Mouse (Mus musculus): ENCODE data around the gene Igsf8. TPM values are rescaled to one million over a fixed set of nuclear protein-coding genes. Genes with fewer than 3 reads are reported as not detected.
A peak's percentile ranks its signal among the peaks of the same experiment; 100 is the strongest.

Igsf8 gene
- polyA plus RNA-seq, 1 experiment: 25.4 TPM

DNA sequence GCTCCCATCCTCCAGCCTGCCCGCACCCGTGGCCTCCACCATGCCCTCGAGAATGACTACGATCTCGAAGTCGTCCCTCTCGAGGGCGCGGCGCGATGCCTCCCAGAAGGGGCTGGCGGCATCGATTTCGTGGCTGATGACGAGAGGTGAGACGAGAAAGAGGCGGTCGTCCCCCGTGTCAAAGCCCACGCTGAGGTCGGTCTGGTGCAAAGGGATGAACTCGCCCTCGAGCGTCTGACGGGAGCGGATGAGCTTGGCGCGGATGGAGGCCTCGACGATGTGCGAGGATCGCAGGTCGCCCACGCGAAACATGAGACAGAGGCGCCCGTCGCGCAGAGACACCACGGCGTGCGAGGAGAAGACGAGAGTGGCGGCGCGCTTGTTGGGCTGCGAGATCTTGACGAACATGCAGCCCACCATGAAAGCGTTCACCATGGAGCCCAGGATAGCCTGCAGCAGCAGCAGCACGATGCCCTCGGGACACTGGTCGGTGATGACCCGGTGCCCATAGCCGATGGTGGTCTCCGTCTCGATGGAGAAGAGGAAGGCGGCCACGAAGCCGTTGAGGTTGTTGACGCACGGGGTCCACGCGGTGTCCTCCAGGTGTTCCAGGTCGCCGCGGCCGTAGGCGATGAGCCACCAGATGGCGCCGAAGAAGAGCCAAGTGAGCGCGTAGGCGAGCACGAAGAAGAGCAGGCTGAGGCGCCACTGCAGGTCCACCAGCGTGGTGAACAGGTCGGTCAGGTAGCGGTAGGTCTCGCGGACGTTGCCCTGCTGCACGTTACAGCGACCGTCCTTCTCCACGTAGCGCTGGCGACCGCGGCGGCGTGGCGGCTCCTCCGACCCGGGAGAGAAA lies 64.5 kb downstream of the Igsf8 start:
- peak; percentile 85 for TF ChIP-seq CTCF (IDR thresholded peaks at IDR 0.05; ENCODE audit: control insufficient read depth, insufficient read depth, low read length)
- TF ChIP-seq POLR2A (IDR thresholded peaks at IDR 0.05; ENCODE audit: borderline replicate concordance, control insufficient read depth, low read depth, low read length): no peak; the same call in 1 of the 2 replicates
- Histone ChIP-seq H3K4me1 (ENCODE audit: control insufficient read depth, insufficient read depth, low read length) (peaks cover 1% of the 10 kb centered on the region; the same call in 1 of the 2 replicates), H3K27ac (ENCODE audit: control insufficient read depth, insufficient read depth, low read depth, low read length, poor library complexity) (no peak overlapping the region), H3K4me3 (replicated peaks; ENCODE audit: control insufficient read depth, low read depth, low read length) (peak overlapping the region; percentile 45)
- 21% methylated on average over 94 of the region's 94 CpGs for WGBS

DNA sequence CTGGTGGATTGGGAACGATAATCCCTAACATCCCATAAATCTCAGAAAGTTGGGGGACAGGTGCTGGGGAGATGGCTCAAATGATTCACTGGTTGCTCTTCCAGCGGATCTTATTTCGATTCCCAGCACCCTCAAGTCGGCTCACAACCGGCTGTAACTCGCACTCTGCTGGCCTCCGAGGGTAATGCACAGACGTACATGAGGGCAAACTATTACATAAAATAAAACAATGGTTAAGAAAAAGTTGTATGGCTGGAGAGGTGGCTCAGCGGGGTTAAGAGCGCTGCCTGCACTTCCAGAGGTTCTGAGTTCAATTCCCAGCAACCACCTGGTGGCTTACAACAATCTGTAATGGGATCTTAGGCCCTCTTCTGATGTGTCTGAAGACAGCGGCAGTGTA lies 65.2 kb downstream of the Igsf8 start:
- TF ChIP-seq CTCF (IDR thresholded peaks at IDR 0.05; ENCODE audit: control insufficient read depth, insufficient read depth, low read length) (no peak), POLR2A (IDR thresholded peaks at IDR 0.05; ENCODE audit: borderline replicate concordance, control insufficient read depth, low read depth, low read length) (no peak)
- no peak overlapping the region for H3K27ac ChIP-seq (ENCODE audit: control insufficient read depth, insufficient read depth, low read depth, low read length, poor library complexity)
- H3K4me3 ChIP-seq (replicated peaks; ENCODE audit: control insufficient read depth, low read depth, low read length): no peak overlapping the region
- H3K4me1 ChIP-seq (ENCODE audit: control insufficient read depth, insufficient read depth, low read length): peaks cover 2% of the 10 kb centered on the region
- WGBS: 52% methylated on average over 11 of the region's 11 CpGs

DNA sequence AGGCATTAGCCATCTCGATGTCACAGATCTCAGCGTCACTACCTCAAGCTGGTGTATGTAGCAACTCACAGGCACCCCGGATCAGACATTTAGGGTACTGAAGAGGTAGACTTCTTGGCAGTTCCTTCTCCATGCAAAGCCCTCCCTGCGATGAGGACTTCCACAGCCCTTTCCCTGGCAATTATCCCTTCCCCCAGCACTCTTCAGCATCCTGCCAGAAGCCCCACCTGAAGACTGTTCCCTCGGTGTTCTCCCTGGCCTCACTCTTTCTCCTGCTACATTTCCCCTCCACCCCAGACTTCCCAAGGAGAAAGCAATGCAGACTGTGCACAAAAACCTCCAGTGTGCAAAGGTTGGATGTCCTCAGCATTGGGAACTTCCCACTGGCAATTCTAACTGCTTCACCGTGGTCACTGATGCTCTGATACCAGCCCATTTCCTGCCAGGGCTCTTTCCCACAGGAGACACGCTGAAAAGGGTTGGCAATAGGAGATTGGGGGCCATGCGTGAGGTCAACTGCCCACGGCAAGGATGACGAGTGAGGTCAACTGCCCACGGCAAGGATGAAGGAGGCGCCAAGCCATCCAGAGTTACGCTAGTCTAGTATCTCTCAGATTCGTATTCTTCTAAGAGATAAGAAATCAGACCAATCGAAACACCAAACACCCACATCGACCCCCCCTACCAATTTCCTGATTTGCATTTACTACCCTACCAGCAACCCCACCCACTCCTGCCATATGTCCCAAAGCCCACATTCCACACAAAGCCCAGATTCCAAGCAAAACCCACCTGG lies 66.0 kb downstream of the Igsf8 start:
- Histone ChIP-seq H3K4me1 (ENCODE audit: control insufficient read depth, insufficient read depth, low read length) (peaks cover 2% of the 10 kb centered on the region), H3K27ac (ENCODE audit: control insufficient read depth, insufficient read depth, low read depth, low read length, poor library complexity) (no peak overlapping the region), H3K4me3 (replicated peaks; ENCODE audit: control insufficient read depth, low read depth, low read length) (no peak overlapping the region)
- WGBS: 59% methylated on average over 16 of the region's 16 CpGs
- TF ChIP-seq POLR2A (IDR thresholded peaks at IDR 0.05; ENCODE audit: borderline replicate concordance, control insufficient read depth, low read depth, low read length) (no peak), CTCF (IDR thresholded peaks at IDR 0.05; ENCODE audit: control insufficient read depth, insufficient read depth, low read length) (no peak)

DNA sequence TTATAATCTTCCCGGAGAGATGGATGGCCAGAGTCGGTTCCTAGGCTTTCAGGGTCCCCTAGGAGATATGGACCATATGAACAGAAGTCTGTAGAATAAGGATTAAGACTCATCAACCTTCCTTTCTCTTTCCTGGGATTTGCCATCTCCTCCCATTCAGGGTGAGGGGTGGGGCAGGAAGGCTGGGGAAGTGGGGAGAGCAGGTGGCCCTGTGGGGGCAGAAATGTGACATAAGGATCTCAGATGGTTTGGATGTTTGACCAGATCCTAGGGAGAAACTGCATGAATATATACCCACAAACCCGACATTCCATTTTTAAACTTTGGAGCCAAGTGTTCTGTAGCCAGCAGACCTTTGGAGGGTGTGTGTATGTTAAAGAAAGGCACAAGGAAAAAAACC lies 66.6 kb downstream of the Igsf8 start:
- peaks cover 2% of the 10 kb centered on the region for H3K4me1 ChIP-seq (ENCODE audit: control insufficient read depth, insufficient read depth, low read length)
- H3K4me3 ChIP-seq (replicated peaks; ENCODE audit: control insufficient read depth, low read depth, low read length): no peak overlapping the region
- TF ChIP-seq POLR2A (IDR thresholded peaks at IDR 0.05; ENCODE audit: borderline replicate concordance, control insufficient read depth, low read depth, low read length) (no peak), CTCF (IDR thresholded peaks at IDR 0.05; ENCODE audit: control insufficient read depth, insufficient read depth, low read length) (no peak)
- no peak overlapping the region for H3K27ac ChIP-seq (ENCODE audit: control insufficient read depth, insufficient read depth, low read depth, low read length, poor library complexity)
- WGBS: 63% methylated on average over 3 of the region's 3 CpGs

DNA sequence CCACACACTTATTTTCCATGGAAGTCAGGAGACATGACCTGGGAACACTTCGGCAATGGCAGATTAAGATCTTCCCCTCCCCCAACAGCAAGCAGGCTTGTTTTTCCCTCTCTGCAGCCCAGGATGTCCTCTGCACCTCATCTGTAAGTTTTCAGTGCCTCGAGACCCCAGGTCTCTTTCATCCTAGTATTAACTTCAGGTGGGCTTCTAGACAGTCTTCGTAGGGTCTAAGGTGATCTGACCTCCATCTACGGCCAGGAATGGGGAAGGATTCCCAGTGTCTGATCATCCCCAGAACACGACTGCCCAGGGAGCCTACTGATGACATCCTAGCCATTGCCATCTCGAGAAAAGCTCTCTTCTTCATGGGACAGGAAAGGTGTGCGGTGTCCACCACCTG lies 67.0 kb downstream of the Igsf8 start:
- H3K4me3 ChIP-seq (replicated peaks; ENCODE audit: control insufficient read depth, low read depth, low read length): no peak overlapping the region
- WGBS: 67% methylated on average over 7 of the region's 7 CpGs
- TF ChIP-seq POLR2A (IDR thresholded peaks at IDR 0.05; ENCODE audit: borderline replicate concordance, control insufficient read depth, low read depth, low read length) (no peak), CTCF (IDR thresholded peaks at IDR 0.05; ENCODE audit: control insufficient read depth, insufficient read depth, low read length) (no peak)
- H3K27ac ChIP-seq (ENCODE audit: control insufficient read depth, insufficient read depth, low read depth, low read length, poor library complexity): no peak overlapping the region
- peaks cover 2% of the 10 kb centered on the region for H3K4me1 ChIP-seq (ENCODE audit: control insufficient read depth, insufficient read depth, low read length)

DNA sequence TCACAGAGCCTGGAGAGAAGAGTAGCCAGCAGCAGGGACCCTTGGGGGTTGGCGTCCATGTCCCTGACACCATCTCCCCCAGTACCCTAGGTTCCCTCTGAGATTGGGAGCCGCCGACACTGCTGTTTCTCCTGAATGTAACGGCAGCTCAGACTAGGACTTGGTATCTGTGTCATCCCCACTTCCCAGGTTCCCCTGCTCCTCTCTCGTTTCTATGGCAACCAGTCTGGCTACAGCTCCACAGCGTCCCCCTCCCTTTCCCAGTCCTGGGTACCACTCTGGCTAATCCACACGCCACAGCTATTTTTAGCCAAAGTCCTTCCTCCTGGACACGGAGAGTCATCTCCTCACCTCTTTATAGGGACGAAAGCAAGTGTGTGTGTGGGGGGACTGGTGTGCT lies 67.7 kb downstream of the Igsf8 start, which contains the start of gene Kcnj9:
Gene Kcnj9, minus strand, starts transcription at position 188 of the 400 bp plus-strand sequence.
- 48% methylated on average over 9 of the region's 9 CpGs for WGBS
- Histone ChIP-seq H3K27ac (ENCODE audit: control insufficient read depth, insufficient read depth, low read depth, low read length, poor library complexity) (no peak within 1 kb of the TSS), H3K4me1 (ENCODE audit: control insufficient read depth, insufficient read depth, low read length) (peaks cover 2% of the 10 kb centered on the region), H3K4me3 (replicated peaks; ENCODE audit: control insufficient read depth, low read depth, low read length) (no peak within 1 kb of the TSS)
- no peak for TF ChIP-seq POLR2A (IDR thresholded peaks at IDR 0.05; ENCODE audit: borderline replicate concordance, control insufficient read depth, low read depth, low read length)
- no peak for TF ChIP-seq CTCF (IDR thresholded peaks at IDR 0.05; ENCODE audit: control insufficient read depth, insufficient read depth, low read length)

DNA sequence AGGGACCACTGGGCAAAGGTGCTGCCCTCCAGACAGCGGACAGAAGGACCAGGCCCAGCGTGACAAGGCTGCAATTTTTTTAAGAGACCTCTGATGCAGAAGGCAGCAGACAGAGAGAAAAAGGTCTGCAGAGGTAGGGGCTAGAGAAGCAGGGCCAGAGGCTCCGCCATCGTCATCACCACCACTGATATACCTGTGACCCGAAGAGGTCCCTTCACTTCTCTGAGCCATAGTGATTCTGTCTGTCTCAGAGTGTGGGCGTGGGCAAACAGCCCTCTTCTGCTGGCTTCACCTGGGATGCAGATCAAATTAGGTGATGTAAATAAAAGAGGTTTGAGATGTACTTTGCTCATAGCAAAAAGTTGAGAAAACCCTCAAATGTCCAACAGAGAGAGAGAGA lies 68.2 kb downstream of the Igsf8 start:
- TF ChIP-seq CTCF (IDR thresholded peaks at IDR 0.05; ENCODE audit: control insufficient read depth, insufficient read depth, low read length) (no peak), POLR2A (IDR thresholded peaks at IDR 0.05; ENCODE audit: borderline replicate concordance, control insufficient read depth, low read depth, low read length) (no peak)
- H3K27ac ChIP-seq (ENCODE audit: control insufficient read depth, insufficient read depth, low read depth, low read length, poor library complexity): no peak overlapping the region
- H3K4me3 ChIP-seq (replicated peaks; ENCODE audit: control insufficient read depth, low read depth, low read length): no peak overlapping the region
- WGBS: 83% methylated on average over 6 of the region's 6 CpGs
- peaks cover 2% of the 10 kb centered on the region for H3K4me1 ChIP-seq (ENCODE audit: control insufficient read depth, insufficient read depth, low read length)

DNA sequence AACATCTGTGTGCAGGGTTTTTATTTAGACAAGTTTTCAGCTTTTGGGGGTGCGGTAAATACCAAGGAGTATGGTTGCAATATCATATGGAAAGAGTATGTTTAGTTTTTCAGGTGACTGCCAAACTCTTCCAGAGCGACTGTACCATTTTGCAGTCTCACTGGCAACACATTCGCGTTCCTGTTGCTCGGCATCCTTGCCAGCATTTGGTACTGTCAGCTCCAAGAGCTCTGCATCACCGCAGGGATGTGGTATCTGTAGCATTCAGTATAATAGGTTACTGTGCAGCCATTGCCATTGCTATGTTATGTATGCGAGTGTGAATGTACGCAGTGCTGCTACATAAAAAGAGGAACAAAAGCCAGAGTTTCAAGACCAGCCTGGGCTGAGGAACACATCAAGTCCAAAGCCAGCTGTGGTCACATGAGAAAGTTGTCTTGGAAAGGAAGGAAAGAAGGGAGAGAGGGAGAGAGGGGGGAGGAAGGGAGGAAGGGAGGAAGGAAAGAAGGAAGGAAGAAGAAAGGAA lies 70.0 kb downstream of the Igsf8 start:
- WGBS: 41% methylated on average over 8 of the region's 8 CpGs
- Histone ChIP-seq H3K4me3 (replicated peaks; ENCODE audit: control insufficient read depth, low read depth, low read length) (no peak overlapping the region), H3K4me1 (ENCODE audit: control insufficient read depth, insufficient read depth, low read length) (peaks cover 1% of the 10 kb centered on the region), H3K27ac (ENCODE audit: control insufficient read depth, insufficient read depth, low read depth, low read length, poor library complexity) (no peak overlapping the region)
- TF ChIP-seq POLR2A (IDR thresholded peaks at IDR 0.05; ENCODE audit: borderline replicate concordance, control insufficient read depth, low read depth, low read length): no peak
- no peak for TF ChIP-seq CTCF (IDR thresholded peaks at IDR 0.05; ENCODE audit: control insufficient read depth, insufficient read depth, low read length)
